Mouse (Mus musculus): ENCODE measurements around the gene Myo1c. TPM values are rescaled to one million over a fixed set of nuclear protein-coding genes. Genes with fewer than 3 reads are reported as not detected.
A peak's percentile ranks its signal among the peaks of the same experiment; 100 is the strongest.

The Myo1c gene
- polyA plus RNA-seq, 1 experiment = 130 TPM

- H3K27me3 ChIP-seq (ENCODE audit: control insufficient read depth, insufficient read depth, low read length) = no peaks in the 10 kb centered on the region
- no peak overlapping the region for H3K4me3 ChIP-seq (ENCODE audit: extremely low read depth, insufficient read depth, insufficient read length)
- peak; percentile 12 to 30 for DNase-seq (ENCODE audit: low read depth in 1 of 2, low spot score in 2 of 2)
- TF ChIP-seq CTCF (IDR thresholded peaks at IDR 0.05; ENCODE audit: extremely low read depth, insufficient read depth, insufficient read length, insufficient replicate concordance) = peak; percentile 50; the same call in 1 of the 2 replicates
- TF ChIP-seq POLR2A (IDR thresholded peaks at IDR 0.05; ENCODE audit: low read depth, low read length) = no peak
- H3K4me1 ChIP-seq (ENCODE audit: control insufficient read depth, insufficient read depth, insufficient read length) = peaks cover 11% of the 10 kb centered on the region
- H3K27ac ChIP-seq (ENCODE audit: insufficient read depth, low read length) = no peak overlapping the region
- 73% methylated on average over 5 of the region's 5 CpGs for WGBS
- peaks cover 22% of the 10 kb centered on the region for H3K36me3 ChIP-seq (ENCODE audit: control insufficient read depth, insufficient read depth, low read length)
Observed at GRCm38 (mm10) chr11:75619133-75619532, 31.2 kb upstream of the Myo1c start.

GRCm38 (mm10) chr11:75620136-75620780, 30.0 kb upstream of the Myo1c start:
- no peak overlapping the region for H3K4me3 ChIP-seq (ENCODE audit: extremely low read depth, insufficient read depth, insufficient read length)
- TF ChIP-seq POLR2A (IDR thresholded peaks at IDR 0.05; ENCODE audit: low read depth, low read length) (no peak), CTCF (IDR thresholded peaks at IDR 0.05; ENCODE audit: extremely low read depth, insufficient read depth, insufficient read length, insufficient replicate concordance) (no peak)
- H3K27ac ChIP-seq (ENCODE audit: insufficient read depth, low read length) = no peak overlapping the region
- no peak for DNase-seq (ENCODE audit: low read depth in 1 of 2, low spot score in 2 of 2)
- peaks cover 16% of the 10 kb centered on the region for H3K4me1 ChIP-seq (ENCODE audit: control insufficient read depth, insufficient read depth, insufficient read length)
- H3K27me3 ChIP-seq (ENCODE audit: control insufficient read depth, insufficient read depth, low read length) = no peaks in the 10 kb centered on the region
- H3K36me3 ChIP-seq (ENCODE audit: control insufficient read depth, insufficient read depth, low read length) = peaks cover 20% of the 10 kb centered on the region
- WGBS = 91% methylated on average over 12 of the region's 12 CpGs

- DNase-seq (ENCODE audit: low read depth in 1 of 2, low spot score in 2 of 2) = no peak
- 81% methylated on average over 2 of the region's 2 CpGs for WGBS
- H3K36me3 ChIP-seq (ENCODE audit: control insufficient read depth, insufficient read depth, low read length) = peaks cover 28% of the 10 kb centered on the region
- H3K27me3 ChIP-seq (ENCODE audit: control insufficient read depth, insufficient read depth, low read length) = no peaks in the 10 kb centered on the region
- H3K27ac ChIP-seq (ENCODE audit: insufficient read depth, low read length) = no peak overlapping the region
- H3K4me3 ChIP-seq (ENCODE audit: extremely low read depth, insufficient read depth, insufficient read length) = no peak overlapping the region
- peaks cover 19% of the 10 kb centered on the region for H3K4me1 ChIP-seq (ENCODE audit: control insufficient read depth, insufficient read depth, insufficient read length)
- no peak for TF ChIP-seq CTCF (IDR thresholded peaks at IDR 0.05; ENCODE audit: extremely low read depth, insufficient read depth, insufficient read length, insufficient replicate concordance)
Observed at GRCm38 (mm10) chr11:75621426-75621825, 28.9 kb upstream of the Myo1c start.

GRCm38 (mm10) chr11:75622588-75623329, 27.5 kb upstream of the Myo1c start:
- peak in 1 of 2 experiments; percentile 54 for DNase-seq (ENCODE audit: low read depth in 1 of 2, low spot score in 2 of 2)
- TF ChIP-seq POLR2A (IDR thresholded peaks at IDR 0.05; ENCODE audit: low read depth, low read length) (no peak), CTCF (IDR thresholded peaks at IDR 0.05; ENCODE audit: extremely low read depth, insufficient read depth, insufficient read length, insufficient replicate concordance) (no peak)
- Histone ChIP-seq H3K4me1 (ENCODE audit: control insufficient read depth, insufficient read depth, insufficient read length) (peaks cover 19% of the 10 kb centered on the region), H3K27me3 (ENCODE audit: control insufficient read depth, insufficient read depth, low read length) (no peaks in the 10 kb centered on the region), H3K27ac (ENCODE audit: insufficient read depth, low read length) (peak overlapping the region; percentile 92), H3K36me3 (ENCODE audit: control insufficient read depth, insufficient read depth, low read length) (peaks cover 35% of the 10 kb centered on the region), H3K4me3 (ENCODE audit: extremely low read depth, insufficient read depth, insufficient read length) (no peak overlapping the region)
- WGBS = 36% methylated on average over 2 of the region's 2 CpGs

- peak overlapping the region; percentile 92 for H3K27ac ChIP-seq (ENCODE audit: insufficient read depth, low read length)
Observed at GRCm38 (mm10) chr11:75624102-75624554, 26.2 kb upstream of the Myo1c start.

GRCm38 (mm10) chr11:75625820-75626219, 24.5 kb upstream of the Myo1c start:
- H3K4me3 ChIP-seq (ENCODE audit: extremely low read depth, insufficient read depth, insufficient read length) = no peak overlapping the region
- no peak for DNase-seq (ENCODE audit: low read depth in 1 of 2, low spot score in 2 of 2)
- peaks cover 31% of the 10 kb centered on the region for H3K36me3 ChIP-seq (ENCODE audit: control insufficient read depth, insufficient read depth, low read length)
- TF ChIP-seq CTCF (IDR thresholded peaks at IDR 0.05; ENCODE audit: extremely low read depth, insufficient read depth, insufficient read length, insufficient replicate concordance) (no peak), POLR2A (IDR thresholded peaks at IDR 0.05; ENCODE audit: low read depth, low read length) (no peak)
- H3K27me3 ChIP-seq (ENCODE audit: control insufficient read depth, insufficient read depth, low read length) = no peaks in the 10 kb centered on the region
- 90% methylated on average over 4 of the region's 4 CpGs for WGBS
- peaks cover 19% of the 10 kb centered on the region for H3K4me1 ChIP-seq (ENCODE audit: control insufficient read depth, insufficient read depth, insufficient read length)
- no peak overlapping the region for H3K27ac ChIP-seq (ENCODE audit: insufficient read depth, low read length)

More at GRCm38 (mm10) chr11:75624102-75624554, 26.2 kb upstream of the Myo1c start:
- no peak for DNase-seq (ENCODE audit: low read depth in 1 of 2, low spot score in 2 of 2)
- no peak overlapping the region for H3K4me3 ChIP-seq (ENCODE audit: extremely low read depth, insufficient read depth, insufficient read length)
- WGBS = 51% methylated on average over 2 of the region's 2 CpGs
- H3K27me3 ChIP-seq (ENCODE audit: control insufficient read depth, insufficient read depth, low read length) = no peaks in the 10 kb centered on the region
- H3K36me3 ChIP-seq (ENCODE audit: control insufficient read depth, insufficient read depth, low read length) = peaks cover 36% of the 10 kb centered on the region
- no peak for TF ChIP-seq POLR2A (IDR thresholded peaks at IDR 0.05; ENCODE audit: low read depth, low read length)
- peaks cover 19% of the 10 kb centered on the region for H3K4me1 ChIP-seq (ENCODE audit: control insufficient read depth, insufficient read depth, insufficient read length)

- Histone ChIP-seq H3K36me3 (ENCODE audit: control insufficient read depth, insufficient read depth, low read length) (peaks cover 31% of the 10 kb centered on the region), H3K4me3 (ENCODE audit: extremely low read depth, insufficient read depth, insufficient read length) (peak overlapping the region; percentile 71; the same call in 1 of the 2 replicates), H3K27me3 (ENCODE audit: control insufficient read depth, insufficient read depth, low read length) (no peaks in the 10 kb centered on the region), H3K27ac (ENCODE audit: insufficient read depth, low read length) (peak overlapping the region; percentile 88; the same call in 1 of the 2 replicates), H3K4me1 (ENCODE audit: control insufficient read depth, insufficient read depth, insufficient read length) (peaks cover 10% of the 10 kb centered on the region; the same call in 1 of the 2 replicates)
- TF ChIP-seq POLR2A (IDR thresholded peaks at IDR 0.05; ENCODE audit: low read depth, low read length) = no peak
- no peak for TF ChIP-seq CTCF (IDR thresholded peaks at IDR 0.05; ENCODE audit: extremely low read depth, insufficient read depth, insufficient read length, insufficient replicate concordance)
- WGBS = 3% methylated on average over 5 of the region's 5 CpGs
- DNase-seq (ENCODE audit: low read depth in 1 of 2, low spot score in 2 of 2) = no peak
Observed at GRCm38 (mm10) chr11:75630098-75630497, 20.2 kb upstream of the Myo1c start.

All from spleen, adult 2 months (tissue).